Mouse (Mus musculus): ENCODE results near the gene Dcaf12. TPM values are rescaled to one million over a fixed set of nuclear protein-coding genes. Genes with fewer than 3 reads are reported as not detected.

The Dcaf12 gene
- polyA plus RNA-seq, 1 experiment from 2014 or later, result 54.4 TPM

- no peak for DNase-seq (ENCODE audit: low spot score)
These were observed 3.8 kb downstream of the Dcaf12 start for GRCm38 (mm10) chr4:41310567-41311563.

- DNase-seq (ENCODE audit: low spot score), result no peak
These were observed 7.3 kb downstream of the Dcaf12 start for GRCm38 (mm10) chr4:41307406-41307805.

DNA sequence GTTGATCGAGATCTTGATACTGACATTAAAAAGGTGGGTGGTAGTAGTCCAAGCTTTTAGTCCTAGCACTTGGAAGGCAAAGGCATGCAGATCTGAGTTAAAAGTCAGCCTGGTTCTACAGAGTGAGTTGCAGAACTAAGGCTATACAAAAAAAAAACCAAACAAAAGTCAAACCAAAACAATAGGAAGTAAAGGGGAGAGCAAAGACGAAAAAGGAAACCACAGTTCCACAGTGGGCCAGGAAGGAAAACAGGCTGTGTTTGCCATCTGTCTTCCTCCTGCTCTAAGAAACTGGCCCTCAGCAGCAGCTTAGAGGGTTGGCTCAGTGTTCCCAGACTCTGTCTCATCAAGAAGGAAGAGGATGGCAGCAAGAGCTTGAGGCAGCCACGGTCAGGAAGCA is 10.4 kb downstream of the Dcaf12 start:
- DNase-seq (ENCODE audit: low spot score), result peak; percentile 15

- no peak for DNase-seq (ENCODE audit: low spot score)
These were observed 11.0 kb downstream of the Dcaf12 start for GRCm38 (mm10) chr4:41303671-41304070.

DNA sequence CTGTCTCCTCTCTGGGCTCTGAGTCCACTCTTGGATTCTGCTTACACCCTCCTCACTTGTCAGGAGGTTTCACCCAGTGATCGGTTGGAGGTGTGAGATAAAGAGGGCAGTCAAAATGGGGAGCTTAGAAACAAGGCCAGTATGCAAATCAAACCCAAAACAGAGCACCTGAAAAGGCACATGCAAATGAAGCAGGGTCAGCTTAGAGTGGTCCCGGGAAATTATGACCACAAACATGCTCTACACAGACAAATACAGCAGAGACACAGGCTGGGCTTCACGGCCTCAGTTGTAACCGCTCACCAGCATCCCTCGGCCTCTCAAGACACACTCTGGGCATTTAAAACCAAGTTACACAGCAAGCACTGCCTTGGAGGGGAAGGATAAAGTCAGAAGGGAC is 15.7 kb downstream of the Dcaf12 start:
- DNase-seq (ENCODE audit: low spot score), result no peak

DNA sequence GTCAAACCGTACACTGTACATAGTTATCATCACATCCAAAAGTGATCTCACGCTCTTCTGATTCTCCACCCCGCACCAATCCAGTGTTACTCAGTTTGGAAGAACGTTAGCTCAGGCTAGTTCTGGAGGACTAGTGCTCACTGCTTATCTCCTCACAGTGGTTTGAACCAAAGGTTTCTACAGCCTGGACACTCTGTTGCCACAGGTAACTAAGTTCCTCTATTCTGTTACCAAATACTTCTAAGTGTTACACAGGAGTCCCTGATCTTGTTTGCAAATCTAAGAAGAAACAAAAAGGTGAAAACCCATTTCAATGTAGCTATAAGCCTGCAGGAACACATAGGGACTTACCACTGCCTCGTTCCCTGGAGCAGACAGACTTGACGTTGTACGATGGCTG is 18.7 kb downstream of the Dcaf12 start:
- DNase-seq (ENCODE audit: low spot score), result no peak

DNA sequence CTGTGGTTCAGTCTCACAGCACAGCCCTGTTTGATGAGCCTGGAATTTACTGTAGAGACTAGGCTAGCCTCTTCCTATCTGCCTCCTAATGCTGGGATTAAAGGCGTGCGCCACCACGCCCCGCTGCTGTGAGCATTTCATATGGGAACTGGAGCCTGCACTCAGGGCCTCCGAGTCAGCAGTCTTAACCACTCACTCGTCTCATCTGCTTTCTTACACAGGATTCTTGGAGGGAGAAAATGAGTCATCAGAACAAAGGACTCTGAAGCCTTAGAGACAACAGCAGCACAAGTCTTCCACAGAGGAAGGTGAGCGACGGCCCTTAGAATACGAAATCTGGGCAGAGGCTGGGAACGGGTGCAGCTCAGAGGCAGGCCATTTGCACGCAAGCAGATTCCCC is 19.2 kb downstream of the Dcaf12 start:
- no peak for DNase-seq (ENCODE audit: low spot score)

GRCm38 (mm10) chr4:41293907-41294306 is 20.8 kb downstream of the Dcaf12 start:
- DNase-seq (ENCODE audit: low spot score), result no peak

DNA sequence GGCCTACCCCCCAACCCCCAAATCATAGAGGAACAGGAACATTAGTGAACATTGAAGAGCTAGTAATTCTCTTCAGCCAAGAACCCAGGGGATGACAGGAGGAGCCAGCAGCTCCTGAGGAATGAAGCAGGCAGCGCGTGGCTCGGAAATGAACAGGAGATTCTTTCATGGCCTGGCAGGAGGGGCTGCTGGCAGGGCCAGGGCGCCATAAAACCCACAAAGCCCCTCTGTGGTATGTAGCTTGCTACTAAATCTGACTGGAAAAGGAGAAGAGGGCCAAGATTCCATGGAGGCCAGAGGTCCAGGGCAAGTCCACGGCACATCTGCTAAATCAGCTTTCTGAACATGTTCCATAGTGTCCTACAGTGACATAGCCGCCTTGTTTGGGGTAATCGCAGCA is 24.9 kb downstream of the Dcaf12 start:
- no peak for DNase-seq (ENCODE audit: low spot score)

DNA sequence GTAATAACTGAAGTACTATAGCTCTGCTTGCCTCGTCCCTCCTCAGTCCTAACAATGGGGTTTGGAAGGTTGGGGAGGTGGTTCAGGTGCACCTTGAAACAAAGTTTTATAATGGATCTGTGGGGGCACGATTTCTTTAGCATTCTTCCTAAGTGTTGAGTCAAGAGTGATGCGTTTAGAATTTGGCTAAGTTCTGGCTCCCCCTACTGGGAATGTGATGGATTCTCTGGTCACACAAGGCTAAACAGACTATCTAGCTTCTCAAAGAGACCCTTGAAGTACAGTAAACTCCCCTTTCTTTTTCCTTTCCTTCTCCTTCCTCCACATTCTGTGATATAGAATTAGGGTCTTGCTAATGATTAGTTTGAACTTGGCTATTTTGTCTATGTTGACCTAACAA is 28.3 kb downstream of the Dcaf12 start:
- peak; percentile 62 for DNase-seq (ENCODE audit: low spot score)

DNA sequence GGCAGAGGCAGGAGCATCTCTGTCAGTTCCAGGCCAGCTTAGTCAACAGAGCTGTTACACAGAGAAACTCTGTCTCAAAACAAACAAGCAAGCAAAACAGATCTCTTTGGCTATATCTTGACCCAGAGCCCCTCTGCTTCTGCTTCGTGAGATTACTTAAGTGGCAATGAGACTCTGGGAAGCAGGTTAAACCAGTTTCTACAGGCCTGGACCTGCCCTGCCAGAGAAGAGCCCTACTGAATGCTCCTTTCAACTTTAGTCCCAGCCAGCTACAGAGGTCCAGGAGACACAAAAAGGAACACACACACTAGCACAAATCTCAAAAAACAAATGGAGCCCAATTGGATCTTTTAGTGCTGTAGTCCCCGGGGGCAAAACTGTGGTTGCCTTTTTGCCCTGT is 30.6 kb downstream of the Dcaf12 start:
- no peak for DNase-seq (ENCODE audit: low spot score)

GRCm38 (mm10) chr4:41275927-41276326 is 38.8 kb downstream of the Dcaf12 start:
- no peak for DNase-seq (ENCODE audit: low spot score)

GRCm38 (mm10) chr4:41274980-41275850 is 39.5 kb downstream of the Dcaf12 start, which contains the start of gene Ubap2:
Ubap2 (minus strand) TSS chr4:41275144.
- peak; percentile 98 for DNase-seq (ENCODE audit: low spot score)

- no peak for DNase-seq (ENCODE audit: low spot score)
These were observed 40.2 kb downstream of the Dcaf12 start for GRCm38 (mm10) chr4:41274377-41274979.

- no peak for DNase-seq (ENCODE audit: low spot score)
These were observed 46.6 kb downstream of the Dcaf12 start for GRCm38 (mm10) chr4:41268133-41268532.

- DNase-seq (ENCODE audit: low spot score), result no peak
These were observed 48.3 kb downstream of the Dcaf12 start for GRCm38 (mm10) chr4:41266350-41266749.

DNA sequence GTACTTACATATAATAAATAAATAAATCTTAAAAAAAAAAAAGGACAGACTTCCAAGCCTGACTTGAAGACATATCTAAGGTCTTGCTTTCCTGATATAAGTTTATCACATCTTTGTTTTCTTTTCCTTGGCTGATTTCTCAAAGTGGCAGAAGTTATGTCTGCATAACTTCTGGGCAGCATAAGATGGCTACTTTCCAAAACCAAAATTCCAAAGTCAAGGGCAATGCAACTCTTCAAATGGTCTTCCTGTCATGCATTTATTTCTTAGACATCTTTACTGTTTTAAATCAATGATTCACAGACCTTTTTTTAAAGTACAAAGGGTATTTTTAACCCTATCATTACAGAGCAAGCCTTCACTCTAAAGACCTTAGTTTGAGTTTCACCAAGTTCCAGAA is 54.0 kb downstream of the Dcaf12 start:
- no peak for DNase-seq (ENCODE audit: low spot score)

DNA sequence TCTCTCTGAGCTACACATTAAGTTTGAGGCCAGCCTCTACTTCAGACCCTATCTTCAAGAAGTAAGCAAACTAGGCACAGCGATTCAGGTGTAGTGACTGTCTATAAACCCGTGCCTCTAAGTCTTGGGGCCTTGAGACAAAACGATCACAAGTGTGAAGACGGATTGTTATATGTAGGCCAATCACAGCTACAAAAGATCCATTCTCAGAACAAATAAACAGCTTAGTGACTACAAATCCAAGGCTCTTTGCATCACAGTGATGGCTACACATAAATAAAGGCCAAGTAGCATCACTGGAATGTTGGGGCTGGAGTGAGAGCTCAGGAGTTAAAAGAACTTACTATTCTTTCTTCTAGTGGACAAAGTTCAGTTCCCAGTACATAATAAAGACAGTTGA is 55.7 kb downstream of the Dcaf12 start:
- no peak for DNase-seq (ENCODE audit: low spot score)

GRCm38 (mm10) chr4:41257752-41258151 is 56.9 kb downstream of the Dcaf12 start:
- DNase-seq (ENCODE audit: low spot score), result no peak

DNA sequence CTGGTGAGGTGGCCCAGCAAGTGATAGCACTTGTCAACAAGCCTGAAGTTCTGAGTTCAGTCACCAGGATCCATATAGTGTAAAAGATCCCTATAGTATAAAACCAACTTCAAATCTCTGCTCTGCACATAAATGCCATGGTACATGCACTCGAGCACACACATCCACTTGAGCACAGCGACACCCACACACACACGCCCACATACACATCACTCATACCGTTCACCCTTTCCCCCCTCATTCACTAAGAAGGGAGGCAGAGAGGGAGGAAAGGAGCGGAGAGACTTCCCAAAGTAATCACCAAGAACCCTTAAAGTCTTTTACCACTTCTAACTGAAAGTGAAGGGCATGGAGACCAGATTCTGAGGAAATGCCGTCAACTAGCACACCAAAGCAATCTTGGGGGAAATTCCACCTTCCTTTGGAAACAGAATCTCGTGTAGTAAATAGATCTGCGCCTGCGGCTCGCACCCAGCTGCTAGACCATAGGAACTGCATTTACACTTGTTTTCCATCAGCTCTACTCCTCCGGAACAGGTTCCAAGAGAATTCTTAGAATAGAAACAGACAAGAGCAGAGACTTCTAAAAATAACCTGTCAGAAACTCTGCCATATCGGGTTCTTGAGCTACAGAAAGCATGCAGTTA is 59.0 kb downstream of the Dcaf12 start:
- DNase-seq (ENCODE audit: low spot score), result no peak

GRCm38 (mm10) chr4:41253756-41254155 is 60.9 kb downstream of the Dcaf12 start:
- no peak for DNase-seq (ENCODE audit: low spot score)

All from thymus, postnatal 0 days (tissue).